Mouse (Mus musculus) megakaryocyte, embryonic 14.5 days (primary cell): ENCODE data around the gene Cox4i2.

Source experiments
- FLI1 ChIP-seq: IDR thresholded peaks from 2 replicates; pipeline ENCODE4 v1.6.1; 2012; ENCODE audit warnings: low read length, inconsistent platforms, mixed read lengths
- GATA1 ChIP-seq: IDR thresholded peaks from 3 replicates; pipeline ENCODE4 v1.6.1; 2012; ENCODE audit warnings: mixed read lengths, low read length, inconsistent platforms, borderline replicate concordance

- TF ChIP-seq GATA1, result no peak
- no peak for TF ChIP-seq FLI1
Measured at GRCm38 (mm10) chr2:152709066-152709465, 44.9 kb upstream of the Cox4i2 start.
